Comparison of ENCODE assay signal across 10 mouse cellular contexts in the genomic region with DNA sequence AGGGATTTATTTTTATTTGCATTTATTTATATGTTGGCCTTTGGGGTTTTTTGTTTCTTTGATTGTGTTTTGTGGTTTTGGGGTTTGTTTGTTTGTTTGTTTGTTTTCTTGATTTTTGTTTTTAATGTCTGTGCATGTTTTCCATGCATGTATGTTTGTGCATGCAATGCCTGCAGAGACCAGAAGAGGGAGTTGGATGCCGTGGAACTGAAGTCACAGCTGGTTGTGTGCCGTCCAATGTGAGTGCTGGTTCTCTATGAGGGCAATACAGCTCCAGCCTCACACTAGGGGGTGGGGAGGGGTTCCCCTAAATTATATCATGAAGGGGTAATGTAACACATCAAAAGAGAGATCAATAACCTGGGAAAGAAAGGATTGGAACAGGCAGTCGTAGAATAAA. TPM values are rescaled to one million over a fixed set of nuclear protein-coding genes. Genes with fewer than 3 reads are reported as not detected.
DNase-seq lines count a peak whose midpoint lies in the region; ATAC-seq lines count a peak whose summit lies in the region.
"Had no signal": no experiment of that assay in that cellular context is flagged by ENCODE, and none has a peak within 500 bp of the region (broad histone marks: within the 10 kb centered on the region; RNA-seq: fewer than 3 reads in every experiment).

No protein-coding gene starts in this region.

- H3K4me1 ChIP-seq in liver, embryonic 12.5 days: no peaks in the 10 kb centered on the region
- H3K4me1 ChIP-seq: liver, embryonic 13.5 days; stomach, embryonic 15.5 days had no signal

- no peak overlapping the region for H3K9ac ChIP-seq in liver, embryonic 12.5 days
- H3K9ac ChIP-seq: liver, embryonic 13.5 days; stomach, embryonic 15.5 days had no signal

- intact Hi-C loops in left cerebral cortex, postnatal 10 days (cut with DNase I): loop anchor here (10.0 kb wide), 1 partner anchor 222 kb away; no protein-coding TSS in a partner anchor

- H3K4me2 ChIP-seq in liver, embryonic 12.5 days: no peak overlapping the region
- H3K4me2 ChIP-seq: liver, embryonic 13.5 days; stomach, embryonic 15.5 days had no signal

- no peaks in the 10 kb centered on the region for H3K36me3 ChIP-seq in liver, embryonic 12.5 days
- H3K36me3 ChIP-seq: liver, embryonic 13.5 days; stomach, embryonic 15.5 days had no signal

- DNase-seq in adrenal gland, postnatal 10 days: peak; percentile 27
- no peak for DNase-seq in adrenal gland, adult 8-10 months
- DNase-seq in liver: peak; percentile 21
- DNase-seq in embryo, embryonic 10.5 days (ENCODE audit: low spot score): peak; percentile 54
- DNase-seq in retina, postnatal 1 day: peak; percentile 48
- no peak for DNase-seq in frontal cortex, postnatal 10 days (ENCODE audit: low spot score in 2 of 2)
- DNase-seq in left cerebral cortex, postnatal 10 days (ENCODE audit: extremely low spot score in 1 of 2, low spot score in 2 of 2): no peak
- DNase-seq: liver, embryonic 13.5 days had no signal

- no peaks in the 10 kb centered on the region for H3K9me3 ChIP-seq in liver, embryonic 12.5 days (replicated peaks)
- H3K9me3 ChIP-seq: liver, embryonic 13.5 days; stomach, embryonic 15.5 days had no signal

- WGBS in liver, embryonic 12.5 days (ENCODE audit: insufficient replicate concordance): 33% methylated on average over 3 of the region's 3 CpGs

- no peak for ATAC-seq in liver, embryonic 12.5 days

- no peak overlapping the region for H3K27ac ChIP-seq in liver, embryonic 12.5 days
- H3K27ac ChIP-seq: liver, embryonic 13.5 days; stomach, embryonic 15.5 days had no signal

- no peaks in the 10 kb centered on the region for H3K27me3 ChIP-seq in liver, embryonic 12.5 days (replicated peaks)
- H3K27me3 ChIP-seq: liver, embryonic 13.5 days; stomach, embryonic 15.5 days had no signal

- H3K4me3 ChIP-seq in liver, embryonic 12.5 days: no peak overlapping the region
- H3K4me3 ChIP-seq: liver, embryonic 13.5 days; stomach, embryonic 15.5 days had no signal

RNA-seq across cellular contexts. Expression of a gene that starts 58.2 kb away (rescaled TPM):
- 10 to 100 TPM in 1 of 2 experiments, 1 to 10 TPM in 1; 6.7 to 10.4 TPM for total RNA-seq in adrenal gland, postnatal 10 days (2021)
- 10 to 100 TPM in 1 of 4 experiments, 1 to 10 TPM in 3; 4.1 to 10.7 (median 6.0) TPM for total RNA-seq in adrenal gland, adult 8-10 months (2022)
- 2.5 and 3.2 TPM in 2 replicates for polyA plus RNA-seq in liver, embryonic 12.5 days (2016; fragmentation: Nextera tagmentation; extraction: Ambion mirVana)
- total RNA-seq in left cerebral cortex, postnatal 10 days (2021): 10 to 100 TPM; 16.1 to 19.8 TPM

Comparison
In these comparisons a context has a peak if more than half of its experiments do, and no peak if none do; other contexts are left out.
1. DNase-seq: peak in adrenal gland, postnatal 10 days (single experiment), liver (single experiment), embryo, embryonic 10.5 days (single experiment) and retina, postnatal 1 day (single experiment); none in adrenal gland, adult 8-10 months (single experiment), frontal cortex, postnatal 10 days (0 of 2) and left cerebral cortex, postnatal 10 days (0 of 2).